Mouse (Mus musculus): ENCODE measurements at regions not wholly inside any gene's neighbourhood (a gene's known extent, or its start where the extent isn't known, plus 50 kb on each side); places are given as distances from the start of the nearest gene placed in this dataset.

GRCm38 (mm10) chr14:58446776-58447354 is 376.5 kb downstream of the Fgf9 start:
- TF ChIP-seq CTCF (IDR thresholded peaks at IDR 0.05; ENCODE audit: extremely low read depth, insufficient read depth, insufficient read length, insufficient replicate concordance): no peak
- TF ChIP-seq POLR2A (IDR thresholded peaks at IDR 0.05; ENCODE audit: low read depth, low read length): no peak

Measured in spleen, adult 2 months (tissue).